Mouse (Mus musculus) cerebellum, postnatal 10 days (tissue): ENCODE measurements at regions not wholly inside any gene's neighbourhood (a gene's known extent, or its start where the extent isn't known, plus 50 kb on each side); places are given as distances from the start of the nearest gene placed in this dataset.

ENCODE experiments used
- DNase-seq, 2 experiments: peaks; one replicate each; pipeline ENCODE4 v3.0.0; 2021; ENCODE audit warnings: mixed read lengths in 2 of 2

GRCm38 (mm10) chr1:147273324-147273723 lies 778.8 kb downstream of the Brinp3 start:
- no peak for DNase-seq

GRCm38 (mm10) chr1:147291119-147291518 lies 796.6 kb downstream of the Brinp3 start:
- DNase-seq: no peak

- DNase-seq: peak; percentile 85
Measured at GRCm38 (mm10) chr1:147309246-147309645, 814.7 kb downstream of the Brinp3 start.

GRCm38 (mm10) chr1:147343276-147343953 lies 848.9 kb downstream of the Brinp3 start:
- peak; percentile 97 for DNase-seq

- peak in 1 of 2 experiments; percentile 3 for DNase-seq
Measured at GRCm38 (mm10) chr1:147344027-147344426, 849.5 kb downstream of the Brinp3 start.
